Mouse (Mus musculus): ENCODE measurements around the gene Tfeb. TPM values are rescaled to one million over a fixed set of nuclear protein-coding genes. Genes with fewer than 3 reads are reported as not detected.

Gene Tfeb
- polyA plus RNA-seq, 1 experiment = 8.7 TPM

GRCm38 (mm10) chr17:47756366-47756765, 19.5 kb downstream of the Tfeb start:
- H3K4me1 ChIP-seq (ENCODE audit: control insufficient read depth, insufficient read depth, insufficient read length, low read length) = peaks cover 28% of the 10 kb centered on the region
- H3K4me3 ChIP-seq (ENCODE audit: insufficient read depth, low read depth, low read length) = no peak overlapping the region
- H3K27ac ChIP-seq (replicated peaks; ENCODE audit: low read depth, low read length) = no peak overlapping the region; the same call in 1 of the 2 replicates

GRCm38 (mm10) chr17:47757056-47757610, 20.3 kb downstream of the Tfeb start:
- no peak overlapping the region for H3K27ac ChIP-seq (replicated peaks; ENCODE audit: low read depth, low read length)
- peaks cover 31% of the 10 kb centered on the region for H3K4me1 ChIP-seq (ENCODE audit: control insufficient read depth, insufficient read depth, insufficient read length, low read length)
- H3K4me3 ChIP-seq (ENCODE audit: insufficient read depth, low read depth, low read length) = no peak overlapping the region

- Histone ChIP-seq H3K4me3 (ENCODE audit: insufficient read depth, low read depth, low read length) (no peak overlapping the region), H3K27ac (replicated peaks; ENCODE audit: low read depth, low read length) (no peak overlapping the region), H3K4me1 (ENCODE audit: control insufficient read depth, insufficient read depth, insufficient read length, low read length) (peaks cover 39% of the 10 kb centered on the region)
These were observed 23.0 kb downstream of the Tfeb start for GRCm38 (mm10) chr17:47759702-47760410.

- H3K27ac ChIP-seq (replicated peaks; ENCODE audit: low read depth, low read length) = no peak overlapping the region
- H3K4me1 ChIP-seq (ENCODE audit: control insufficient read depth, insufficient read depth, insufficient read length, low read length) = peaks cover 40% of the 10 kb centered on the region
- no peak overlapping the region for H3K4me3 ChIP-seq (ENCODE audit: insufficient read depth, low read depth, low read length)
These were observed 25.2 kb downstream of the Tfeb start for GRCm38 (mm10) chr17:47762028-47762427.

GRCm38 (mm10) chr17:47762518-47763340, 25.9 kb downstream of the Tfeb start:
- H3K27ac ChIP-seq (replicated peaks; ENCODE audit: low read depth, low read length) = peak overlapping the region; percentile 50; the same call in 1 of the 2 replicates
- H3K4me1 ChIP-seq (ENCODE audit: control insufficient read depth, insufficient read depth, insufficient read length, low read length) = peaks cover 42% of the 10 kb centered on the region
- no peak overlapping the region for H3K4me3 ChIP-seq (ENCODE audit: insufficient read depth, low read depth, low read length)

GRCm38 (mm10) chr17:47765986-47766385, 29.2 kb downstream of the Tfeb start:
- no peak overlapping the region for H3K4me3 ChIP-seq (ENCODE audit: insufficient read depth, low read depth, low read length)
- H3K27ac ChIP-seq (replicated peaks; ENCODE audit: low read depth, low read length) = peak overlapping the region; percentile 11; the same call in 1 of the 2 replicates
- peaks cover 34% of the 10 kb centered on the region for H3K4me1 ChIP-seq (ENCODE audit: control insufficient read depth, insufficient read depth, insufficient read length, low read length)

- no peak overlapping the region for H3K4me3 ChIP-seq (ENCODE audit: insufficient read depth, low read depth, low read length)
- H3K27ac ChIP-seq (replicated peaks; ENCODE audit: low read depth, low read length) = peak overlapping the region; percentile 76; the same call in 1 of the 2 replicates
These were observed 29.7 kb downstream of the Tfeb start for GRCm38 (mm10) chr17:47766407-47767043.

GRCm38 (mm10) chr17:47767081-47767455, 30.2 kb downstream of the Tfeb start:
- no peak overlapping the region for H3K4me3 ChIP-seq (ENCODE audit: insufficient read depth, low read depth, low read length)
- H3K4me1 ChIP-seq (ENCODE audit: control insufficient read depth, insufficient read depth, insufficient read length, low read length) = peaks cover 32% of the 10 kb centered on the region
- H3K27ac ChIP-seq (replicated peaks; ENCODE audit: low read depth, low read length) = peak overlapping the region; percentile 76

More at GRCm38 (mm10) chr17:47766407-47767043, 29.7 kb downstream of the Tfeb start:
- H3K4me1 ChIP-seq (ENCODE audit: control insufficient read depth, insufficient read depth, insufficient read length, low read length) = peaks cover 34% of the 10 kb centered on the region

- Histone ChIP-seq H3K27ac (replicated peaks; ENCODE audit: low read depth, low read length) (peak overlapping the region; percentile 76), H3K4me3 (ENCODE audit: insufficient read depth, low read depth, low read length) (no peak overlapping the region), H3K4me1 (ENCODE audit: control insufficient read depth, insufficient read depth, insufficient read length, low read length) (peaks cover 27% of the 10 kb centered on the region)
These were observed 30.8 kb downstream of the Tfeb start for GRCm38 (mm10) chr17:47767456-47768141.

- peaks cover 28% of the 10 kb centered on the region for H3K4me1 ChIP-seq (ENCODE audit: control insufficient read depth, insufficient read depth, insufficient read length, low read length)
- H3K27ac ChIP-seq (replicated peaks; ENCODE audit: low read depth, low read length) = peak overlapping the region; percentile 78
- H3K4me3 ChIP-seq (ENCODE audit: insufficient read depth, low read depth, low read length) = peak overlapping the region; percentile 26; the same call in 1 of the 2 replicates
These were observed 32.0 kb downstream of the Tfeb start for GRCm38 (mm10) chr17:47768707-47769276.

- Histone ChIP-seq H3K27ac (replicated peaks; ENCODE audit: low read depth, low read length) (peak overlapping the region; percentile 78), H3K4me1 (ENCODE audit: control insufficient read depth, insufficient read depth, insufficient read length, low read length) (peaks cover 28% of the 10 kb centered on the region), H3K4me3 (ENCODE audit: insufficient read depth, low read depth, low read length) (no peak overlapping the region)
These were observed 32.8 kb downstream of the Tfeb start for GRCm38 (mm10) chr17:47769389-47770299.

GRCm38 (mm10) chr17:47773604-47774003, 36.8 kb downstream of the Tfeb start:
- Histone ChIP-seq H3K4me1 (ENCODE audit: control insufficient read depth, insufficient read depth, insufficient read length, low read length) (peaks cover 13% of the 10 kb centered on the region), H3K27ac (replicated peaks; ENCODE audit: low read depth, low read length) (0 out of 2 replicates have a peak overlapping the region, but pooled peaks have one; percentile 15), H3K4me3 (ENCODE audit: insufficient read depth, low read depth, low read length) (no peak overlapping the region)

GRCm38 (mm10) chr17:47777141-47777540, 40.3 kb downstream of the Tfeb start:
- peaks cover 23% of the 10 kb centered on the region for H3K4me1 ChIP-seq (ENCODE audit: control insufficient read depth, insufficient read depth, insufficient read length, low read length)
- no peak overlapping the region for H3K27ac ChIP-seq (replicated peaks; ENCODE audit: low read depth, low read length)
- H3K4me3 ChIP-seq (ENCODE audit: insufficient read depth, low read depth, low read length) = no peak overlapping the region
